Mouse (Mus musculus) ES-E14 (cell line): ENCODE data around the gene Rufy1.

Experiments
- CHD2 ChIP-seq: IDR thresholded peaks from 2 replicates; pipeline ENCODE4 v1.6.1; 2014; ENCODE audit warnings: mild to moderate bottlenecking, low read depth, low read length, inconsistent platforms
- HCFC1 ChIP-seq: IDR thresholded peaks from 2 replicates; pipeline ENCODE4 v1.6.1; 2012; ENCODE audit warnings: low read length, inconsistent platforms, borderline replicate concordance; ENCODE audit not compliant: insufficient read depth
- MAFK ChIP-seq: IDR thresholded peaks from 2 replicates; pipeline ENCODE4 v1.6.1; 2014; ENCODE audit warnings: mild to moderate bottlenecking, low read depth, low read length, inconsistent platforms; ENCODE audit not compliant: insufficient read depth
- ZC3H11A ChIP-seq: IDR thresholded peaks from 2 replicates; pipeline ENCODE4 v1.6.1; 2012; ENCODE audit warnings: low read depth, mild to moderate bottlenecking, inconsistent platforms, low read length, borderline replicate concordance
- ZNF384 ChIP-seq: IDR thresholded peaks from 2 replicates; pipeline ENCODE4 v1.6.1; 2012; ENCODE audit warnings: low read depth, low read length, inconsistent platforms

DNA sequence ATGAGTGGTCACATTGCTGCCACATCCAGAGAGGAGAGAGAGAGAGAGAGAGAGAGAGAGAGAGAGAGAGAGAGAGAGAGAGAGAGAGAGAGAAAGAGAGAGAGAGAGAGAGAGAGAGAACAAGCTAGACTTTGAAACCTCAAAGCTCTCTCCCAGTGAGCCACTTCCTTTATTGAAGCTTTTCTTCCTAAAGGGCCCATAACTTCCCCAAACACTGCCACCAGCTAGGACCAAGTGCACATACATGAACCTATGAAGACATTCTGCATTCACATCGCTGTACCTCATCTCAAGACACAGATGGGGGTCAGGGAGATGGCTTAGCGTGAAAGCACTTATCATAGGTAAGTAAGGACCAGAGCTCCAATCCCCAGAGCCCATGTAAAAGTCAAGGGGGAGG is 47.1 kb upstream of the Rufy1 start:
- TF ChIP-seq ZC3H11A (no peak), HCFC1 (no peak), CHD2 (no peak), MAFK (no peak), ZNF384 (no peak)
